Mouse (Mus musculus) embryonic facial prominence, embryonic 11.5 days (tissue): ENCODE measurements at regions not wholly inside any gene's neighbourhood (a gene's known extent, or its start where the extent isn't known, plus 50 kb on each side); places are given as distances from the start of the nearest gene placed in this dataset.
A peak's percentile ranks its signal among the peaks of the same experiment; 100 is the strongest.

ENCODE experiments used
- ATAC-seq: fragments of 200-750 bp; cut with Nextera tagmentation; replicated peaks from 2 replicates; pipeline ENCODE4 v1.8.0; 2017; ENCODE audit warnings: low read depth; ENCODE audit not compliant: insufficient number of reproducible peaks, low FRiP score, low TSS enrichment
- DNase-seq: peaks from one replicate; pipeline ENCODE4 v3.0.0-alpha.2; 2015; ENCODE audit warnings: low spot score
- H3K27ac ChIP-seq: fragments of 300-500 bp; sonication (generic); replicated peaks from 2 replicates; pipeline ENCODE4 v1.5.1; 2014; ENCODE audit warnings: mild to moderate bottlenecking, low read depth, low read length, control low read depth
- H3K27me3 ChIP-seq: fragments of 300-500 bp; sonication (generic); 2 replicates; pipeline ENCODE4 v1.6.1; 2014; ENCODE audit warnings: mild to moderate bottlenecking, low read length, moderate library complexity, mixed read lengths; ENCODE audit not compliant: control insufficient read depth, insufficient read depth
- H3K36me3 ChIP-seq: fragments of 300-500 bp; sonication (generic); replicated peaks from 2 replicates; pipeline ENCODE4 v1.6.1; 2014; ENCODE audit warnings: low read depth, mild to moderate bottlenecking, low read length, moderate library complexity, mixed read lengths; ENCODE audit not compliant: control insufficient read depth, insufficient read depth
- H3K4me1 ChIP-seq: fragments of 300-500 bp; sonication (generic); 2 replicates; pipeline ENCODE4 v1.6.1; 2014; ENCODE audit warnings: low read length, mixed read lengths; ENCODE audit not compliant: control insufficient read depth, insufficient read depth
- H3K4me2 ChIP-seq: fragments of 300-500 bp; sonication (generic); 2 replicates; pipeline ENCODE4 v1.6.1; 2014; ENCODE audit warnings: low read depth, mild to moderate bottlenecking, control low read depth, low read length, moderate library complexity
- H3K4me3 ChIP-seq: fragments of 300-500 bp; sonication (generic); 2 replicates; pipeline ENCODE4 v1.5.1; 2014; ENCODE audit warnings: low read depth, low read length, control low read depth
- H3K9ac ChIP-seq: fragments of 300-500 bp; sonication (generic); replicated peaks from 2 replicates; pipeline ENCODE4 v1.6.1; 2014; ENCODE audit warnings: mild to moderate bottlenecking, control low read depth, low read length
- H3K9me3 ChIP-seq: fragments of 300-500 bp; sonication (generic); replicated peaks from 2 replicates; pipeline ENCODE4 v1.6.1; 2016; ENCODE audit warnings: mild to moderate bottlenecking, low read length, inconsistent platforms, mixed read lengths; ENCODE audit not compliant: control insufficient read depth
- WGBS: fragments of 180-500 bp; shearing (Covaris S2); extraction: QIAGEN DNeasy Blood & Tissue Kit; methylation state at CpG from one replicate; pipeline ENCODE4 v1.1.7; 2014; 5-methylcytosine and 5-hydroxymethylcytosine counted together

DNA sequence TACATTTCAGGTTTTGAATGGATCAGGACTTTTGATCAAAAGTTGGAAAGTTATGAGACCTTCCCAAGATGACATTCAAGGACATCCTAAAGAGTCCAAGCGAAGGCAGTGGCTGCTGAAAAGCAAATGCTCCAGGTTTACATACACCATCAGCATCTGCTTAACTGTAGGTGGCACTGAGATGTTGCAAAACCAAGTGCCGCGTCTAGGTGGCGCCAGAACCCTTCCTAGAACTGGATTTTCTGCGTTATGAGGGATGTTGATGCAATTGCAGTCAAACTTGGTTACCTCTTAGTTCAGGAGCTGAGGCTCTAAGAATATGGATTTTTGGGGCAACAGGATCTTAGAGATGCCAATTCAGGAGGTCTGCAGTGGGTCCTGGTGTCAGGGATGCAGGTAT is 58.0 kb upstream of the Tapt1 start:
- H3K9me3 ChIP-seq: no peaks in the 10 kb centered on the region
- ATAC-seq: no peak
- H3K4me1 ChIP-seq: no peaks in the 10 kb centered on the region

More for the DNA sequence above, 58.0 kb upstream of the Tapt1 start:
- peak; percentile 92 for DNase-seq
- no peak overlapping the region for H3K27ac ChIP-seq
- no peak overlapping the region for H3K9ac ChIP-seq
- 12% methylated on average over 5 of the region's 5 CpGs for WGBS
- no peaks in the 10 kb centered on the region for H3K36me3 ChIP-seq
- no peak overlapping the region for H3K4me2 ChIP-seq
- no peaks in the 10 kb centered on the region for H3K27me3 ChIP-seq
- no peak overlapping the region for H3K4me3 ChIP-seq
